Mouse (Mus musculus) liver, embryonic 14.5 days (tissue): ENCODE measurements around the gene Agap1.

Experiments used
- CTCF ChIP-seq: IDR thresholded peaks from 2 replicates; pipeline ENCODE4 v1.5.1; 2016; ENCODE audit warnings: antibody characterized with exemption, low read depth, control low read depth
- EP300 ChIP-seq: IDR thresholded peaks from 2 replicates; pipeline ENCODE4 v1.6.1; 2016; ENCODE audit warnings: antibody characterized with exemption, low read depth

GRCm38 (mm10) chr1:89913611-89914010 lies 459.0 kb downstream of the Agap1 start:
- no peak for TF ChIP-seq EP300
- no peak for TF ChIP-seq CTCF
